Mouse (Mus musculus) liver, adult 2 months (tissue): ENCODE results near the gene Fbxo7. TPM values are rescaled to one million over a fixed set of nuclear protein-coding genes. Genes with fewer than 3 reads are reported as not detected.
A peak's percentile ranks its signal among the peaks of the same experiment; 100 is the strongest.

Source experiments
- DNase-seq: peaks from one replicate; pipeline ENCODE4 v3.0.0-alpha.2; 2011; ENCODE audit warnings: low read depth, low spot score; ENCODE audit errors: extremely low read depth
- H3K27ac ChIP-seq: fragments of 200-500 bp; replicated peaks from 2 replicates; pipeline ENCODE4 v1.5.1; 2012; ENCODE audit warnings: low read depth, mild to moderate bottlenecking, control low read depth, inconsistent platforms, low read length; ENCODE audit not compliant: insufficient read depth
- H3K27me3 ChIP-seq: fragments of 200-500 bp; 2 replicates; pipeline ENCODE4 v1.6.1; 2012; ENCODE audit warnings: mild to moderate bottlenecking, moderate library complexity, low read length, inconsistent platforms; ENCODE audit not compliant: control insufficient read depth, insufficient read depth
- H3K36me3 ChIP-seq: fragments of 200-500 bp; 2 replicates; pipeline ENCODE4 v1.6.1; 2012; ENCODE audit warnings: low read length, inconsistent platforms; ENCODE audit not compliant: control insufficient read depth, insufficient read depth
- H3K4me1 ChIP-seq: fragments of 200-500 bp; 2 replicates; pipeline ENCODE4 v1.6.1; 2011; ENCODE audit warnings: low read length; ENCODE audit not compliant: control insufficient read depth, insufficient read depth
- H3K4me3 ChIP-seq: fragments of 200-500 bp; 2 replicates; pipeline ENCODE4 v1.5.1; 2011; ENCODE audit warnings: low read depth, mild to moderate bottlenecking, control low read depth, low read length, moderate library complexity; ENCODE audit not compliant: insufficient read depth
- H3K79me2 ChIP-seq: fragments of 200-500 bp; 2 replicates; pipeline ENCODE4 v1.6.1; 2012; ENCODE audit warnings: inconsistent platforms, mild to moderate bottlenecking, low read length, moderate library complexity; ENCODE audit not compliant: control insufficient read depth, insufficient read depth
- H3K9ac ChIP-seq: fragments of 200-500 bp; 2 replicates; pipeline ENCODE4 v1.6.1; 2012; ENCODE audit warnings: low read depth, mild to moderate bottlenecking, control low read depth, inconsistent platforms, low read length
- CTCF ChIP-seq: fragments of 200-500 bp; IDR thresholded peaks from 2 replicates; pipeline ENCODE4 v1.5.1; 2011; ENCODE audit warnings: low read depth, low read length, control low read depth
- POLR2A ChIP-seq: fragments of 200-500 bp; IDR thresholded peaks from 2 replicates; pipeline ENCODE4 v1.6.1; 2011; ENCODE audit warnings: low read length, control low read depth; ENCODE audit not compliant: insufficient read depth; ENCODE audit errors: extremely low read depth
- WGBS: fragments of 180-500 bp; shearing (Covaris S2); methylation state at CpG from one replicate; pipeline ENCODE4 v1.1.7; 2018; 5-methylcytosine and 5-hydroxymethylcytosine counted together
- polyA plus RNA-seq: library from polyadenylated mRNA; depleted of rRNA; stranded (reverse); fragments of >200 nt; gene quantifications from 2 replicates; pipeline ENCODE4 v1.2.3, GENCODE M21; 2012; rRNA removed
- total RNA-seq: library from RNA; depleted of rRNA; stranded (reverse); fragments of >200 nt; gene quantifications from 2 replicates; pipeline ENCODE4 v1.2.3, GENCODE M21; 2014; rRNA removed

Gene Fbxo7
- total RNA-seq = 13.0 and 14.8 TPM in 2 replicates
- 15.3 and 19.9 TPM in 2 replicates for polyA plus RNA-seq

DNA sequence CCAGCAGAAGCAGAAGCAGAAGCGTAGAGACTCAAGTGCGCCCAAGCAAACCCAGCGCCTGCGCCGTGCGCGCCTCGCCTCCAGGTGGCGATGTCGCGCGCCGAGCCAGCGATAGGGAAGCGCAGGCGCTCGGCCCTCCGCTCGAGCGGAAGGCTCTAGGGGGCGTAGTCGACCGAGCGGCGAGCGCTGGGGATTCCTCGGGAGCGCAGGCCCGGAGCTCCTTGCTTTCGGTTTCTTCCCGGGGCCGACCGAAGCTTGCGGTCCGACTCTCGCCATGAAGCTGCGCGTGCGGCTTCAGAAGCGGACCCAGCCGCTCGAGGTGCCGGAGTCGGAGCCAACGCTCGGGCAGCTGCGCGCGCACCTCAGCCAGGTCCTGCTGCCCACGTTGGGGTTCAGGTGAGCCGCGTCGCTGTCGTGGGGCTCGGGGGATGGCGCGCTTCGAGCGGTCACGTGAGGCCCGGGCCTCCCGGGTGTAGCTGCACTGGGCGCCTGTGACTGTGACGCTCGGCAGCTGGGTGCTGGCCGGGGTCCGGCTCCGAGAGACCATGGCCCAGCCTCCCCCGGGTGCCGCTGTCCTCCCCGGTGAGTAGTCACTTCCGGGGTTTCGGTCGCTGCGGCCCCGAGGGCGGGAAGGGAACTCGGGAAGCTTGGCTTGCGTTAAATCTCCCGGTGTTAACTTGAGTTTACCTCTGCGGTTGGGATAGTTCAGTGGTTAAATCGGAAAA lies at the start of gene Fbxo7:
Gene Fbxo7 (plus strand): TSS at position 224 of the 725 bp plus-strand sequence.
- H3K4me3 ChIP-seq = peak within 1 kb of the TSS; percentile 89
- no peaks in the 10 kb centered on the region for H3K27me3 ChIP-seq
- TF ChIP-seq CTCF = peak; percentile 92
- peak; percentile 60; the same call in 1 of the 2 replicates for TF ChIP-seq POLR2A
- WGBS = under 1% methylated on average over 82 of the region's 82 CpGs
- H3K4me1 ChIP-seq = peaks cover 4% of the 10 kb centered on the region
- peak within 1 kb of the TSS; percentile 90 for H3K27ac ChIP-seq
- H3K36me3 ChIP-seq = 0 out of 2 replicates have a peak, but pooled peaks cover 3% of the 10 kb centered on the region
- peak; percentile 74 for DNase-seq
- no peaks in the 10 kb centered on the region; the same call in 1 of the 2 replicates for H3K79me2 ChIP-seq
- H3K9ac ChIP-seq = peak within 1 kb of the TSS; percentile 93

DNA sequence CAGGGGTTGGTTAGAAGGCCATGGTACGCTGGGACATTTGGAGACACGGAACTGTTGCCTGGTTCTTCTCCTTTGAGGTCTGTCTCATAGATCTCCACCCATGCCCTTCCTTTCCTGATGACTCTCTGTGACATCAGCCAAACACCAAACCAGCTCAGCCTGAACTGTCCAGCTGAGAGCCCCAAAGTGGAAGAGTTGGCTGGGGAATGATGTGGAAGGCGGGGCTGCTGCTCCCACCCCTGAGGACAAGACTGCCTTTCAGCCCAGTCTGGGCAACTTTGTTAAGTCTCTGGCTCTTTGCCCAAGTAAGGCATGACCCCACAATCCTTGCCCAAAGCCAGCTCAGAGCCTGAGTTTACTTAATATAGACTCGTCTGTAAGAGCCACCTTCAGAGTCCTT lies 48.9 kb upstream of the Fbxo7 start:
- 82% methylated on average over 4 of the region's 4 CpGs for WGBS
- DNase-seq = no peak
- TF ChIP-seq POLR2A = no peak
- TF ChIP-seq CTCF = no peak
- Histone ChIP-seq H3K27me3 (no peaks in the 10 kb centered on the region), H3K79me2 (no peaks in the 10 kb centered on the region), H3K4me1 (no peaks in the 10 kb centered on the region), H3K9ac (no peak overlapping the region), H3K36me3 (no peaks in the 10 kb centered on the region), H3K4me3 (no peak overlapping the region), H3K27ac (no peak overlapping the region)

GRCm38 (mm10) chr10:85989412-85990115 lies 32.2 kb upstream of the Fbxo7 start:
- Histone ChIP-seq H3K79me2 (no peaks in the 10 kb centered on the region), H3K9ac (no peak overlapping the region), H3K4me1 (no peaks in the 10 kb centered on the region), H3K27ac (no peak overlapping the region), H3K4me3 (no peak overlapping the region), H3K27me3 (no peaks in the 10 kb centered on the region), H3K36me3 (no peaks in the 10 kb centered on the region)
- no peak for TF ChIP-seq CTCF
- DNase-seq = no peak
- 73% methylated on average over 6 of the region's 6 CpGs for WGBS

GRCm38 (mm10) chr10:85992412-85992811 lies 29.4 kb upstream of the Fbxo7 start:
- DNase-seq = no peak
- H3K36me3 ChIP-seq = no peaks in the 10 kb centered on the region
- no peak overlapping the region for H3K9ac ChIP-seq
- H3K4me3 ChIP-seq = no peak overlapping the region
- TF ChIP-seq CTCF (no peak), POLR2A (no peak)
- no peaks in the 10 kb centered on the region for H3K27me3 ChIP-seq
- 77% methylated on average over 4 of the region's 4 CpGs for WGBS
- no peak overlapping the region for H3K27ac ChIP-seq
- H3K4me1 ChIP-seq = no peaks in the 10 kb centered on the region
- H3K79me2 ChIP-seq = no peaks in the 10 kb centered on the region

GRCm38 (mm10) chr10:85993836-85994235 lies 27.9 kb upstream of the Fbxo7 start:
- H3K27me3 ChIP-seq = no peaks in the 10 kb centered on the region
- whole genome bisulfite sequencing = 90% methylated on average over 9 of the region's 9 CpGs
- no peaks in the 10 kb centered on the region for H3K79me2 ChIP-seq
- H3K4me3 ChIP-seq = no peak overlapping the region
- H3K4me1 ChIP-seq = no peaks in the 10 kb centered on the region
- no peaks in the 10 kb centered on the region for H3K36me3 ChIP-seq
- DNase-seq = no peak
- H3K9ac ChIP-seq = no peak overlapping the region
- TF ChIP-seq POLR2A (no peak), CTCF (no peak)
- no peak overlapping the region for H3K27ac ChIP-seq

DNA sequence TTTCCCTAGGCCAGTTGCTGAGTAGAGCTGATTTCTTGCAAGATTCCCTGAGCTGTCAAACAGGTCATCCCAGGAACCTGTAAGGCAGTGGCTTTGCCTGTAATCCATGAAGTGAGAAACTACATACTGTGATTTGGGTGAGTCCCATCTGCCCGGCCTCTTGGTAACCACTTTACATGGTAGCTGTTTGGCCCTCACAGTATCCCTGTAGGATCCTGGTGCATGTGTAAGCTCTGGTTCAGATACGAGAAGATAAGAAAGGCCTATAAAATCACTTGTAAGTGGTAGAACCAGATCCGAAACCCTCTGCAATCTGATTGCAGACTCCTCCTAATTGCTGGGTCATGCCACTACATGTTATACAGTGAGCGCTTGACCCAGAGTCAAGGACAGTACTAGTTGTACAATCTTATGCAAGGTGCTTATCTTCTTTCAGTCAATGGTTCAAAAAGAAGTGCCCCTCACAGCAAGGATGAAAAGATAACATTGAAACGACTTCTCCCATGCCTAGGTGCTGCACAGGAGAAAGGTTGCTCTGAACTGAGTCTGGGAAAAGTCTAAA lies 27.1 kb upstream of the Fbxo7 start:
- no peak for TF ChIP-seq CTCF
- no peak for TF ChIP-seq POLR2A
- Histone ChIP-seq H3K36me3 (no peaks in the 10 kb centered on the region), H3K9ac (no peak overlapping the region), H3K27ac (no peak overlapping the region), H3K4me1 (no peaks in the 10 kb centered on the region), H3K27me3 (no peaks in the 10 kb centered on the region), H3K4me3 (no peak overlapping the region), H3K79me2 (no peaks in the 10 kb centered on the region)
- 76% methylated on average over 5 of the region's 5 CpGs for WGBS
- DNase-seq = no peak
